Mouse (Mus musculus) hindbrain, embryonic 12.5 days (tissue): ENCODE results near the gene Fen1. TPM values are rescaled to one million over a fixed set of nuclear protein-coding genes. Genes with fewer than 3 reads are reported as not detected.

Experiments
- ATAC-seq: fragments of 200-750 bp; cut with Nextera tagmentation; 2 replicates; pipeline ENCODE4 v1.8.0; 2017; ENCODE audit warnings: moderate TSS enrichment; ENCODE audit not compliant: low FRiP score
- H3K27ac ChIP-seq: fragments of 300-500 bp; sonication (generic); 2 replicates; pipeline ENCODE4 v1.5.1; 2016; ENCODE audit warnings: mild to moderate bottlenecking
- H3K27me3 ChIP-seq: fragments of 300-500 bp; sonication (generic); 2 replicates; pipeline ENCODE4 v1.6.1; 2016; ENCODE audit warnings: mild to moderate bottlenecking
- H3K36me3 ChIP-seq: fragments of 300-500 bp; sonication (generic); 2 replicates; pipeline ENCODE4 v1.6.1; 2016; ENCODE audit warnings: mild to moderate bottlenecking
- H3K4me1 ChIP-seq: fragments of 300-500 bp; sonication (generic); 2 replicates; pipeline ENCODE4 v1.6.1; 2016
- H3K4me2 ChIP-seq: fragments of 300-500 bp; sonication (generic); replicated peaks from 2 replicates; pipeline ENCODE4 v1.6.1; 2016; ENCODE audit warnings: mild to moderate bottlenecking
- H3K4me3 ChIP-seq: fragments of 300-500 bp; sonication (generic); 2 replicates; pipeline ENCODE4 v1.5.1; 2016; ENCODE audit warnings: mild to moderate bottlenecking
- H3K9ac ChIP-seq: fragments of 300-500 bp; sonication (generic); 2 replicates; pipeline ENCODE4 v1.6.1; 2016; ENCODE audit warnings: mild to moderate bottlenecking, moderate library complexity
- H3K9me3 ChIP-seq: fragments of 300-500 bp; sonication (generic); replicated peaks from 2 replicates; pipeline ENCODE4 v1.6.1; 2016; ENCODE audit warnings: mild to moderate bottlenecking
- WGBS: fragments of 180-500 bp; shearing (Covaris S2); methylation state at CpG from one replicate; pipeline ENCODE4 v1.1.7; 2016; 5-methylcytosine and 5-hydroxymethylcytosine counted together
- polyA plus RNA-seq: library from polyadenylated mRNA; unstranded; fragments of >200 nt; fragmentation: Nextera tagmentation; extraction: Ambion mirVana; gene quantifications from 2 replicates; pipeline ENCODE4 v1.2.1, GENCODE M21; 2016

Fen1 gene
- 60.3 and 62.4 TPM in 2 replicates for polyA plus RNA-seq

- Histone ChIP-seq H3K27ac (peak within 1 kb of the TSS; percentile 73), H3K36me3 (peaks cover 49% of the 10 kb centered on the region)
These were observed at the start of gene Fen1, which contains the start of gene Tmem258 for GRCm38 (mm10) chr19:10203848-10204615. Fen1 (minus strand) TSS chr19:10204169. Tmem258 (plus strand) TSS chr19:10204014.

GRCm38 (mm10) chr19:10248128-10248527 is 44.2 kb upstream of the Fen1 start:
- H3K27ac ChIP-seq, result no peak overlapping the region
- H3K36me3 ChIP-seq, result no peaks in the 10 kb centered on the region
- ATAC-seq, result no peak
- H3K4me3 ChIP-seq, result no peak overlapping the region
- H3K9ac ChIP-seq, result no peak overlapping the region
- H3K27me3 ChIP-seq, result 0 out of 2 replicates have a peak, but pooled peaks cover 4% of the 10 kb centered on the region
- peaks cover 8% of the 10 kb centered on the region for H3K4me1 ChIP-seq
- no peaks in the 10 kb centered on the region for H3K9me3 ChIP-seq
- WGBS, result 55% methylated on average over 20 of the region's 20 CpGs
- H3K4me2 ChIP-seq, result no peak overlapping the region

More at GRCm38 (mm10) chr19:10203848-10204615, at the start of gene Fen1, which contains the start of gene Tmem258:
- peak; percentile 92 for ATAC-seq
- no peaks in the 10 kb centered on the region for H3K27me3 ChIP-seq
- peak within 1 kb of the TSS; percentile 82 for H3K4me3 ChIP-seq
- peaks cover 17% of the 10 kb centered on the region for H3K4me1 ChIP-seq
- peak within 1 kb of the TSS; percentile 80 for H3K9ac ChIP-seq
- no peaks in the 10 kb centered on the region for H3K9me3 ChIP-seq
- peak within 1 kb of the TSS; percentile 86 for H3K4me2 ChIP-seq
- WGBS, result under 1% methylated on average over 40 of the region's 40 CpGs

- Histone ChIP-seq H3K9ac (no peak overlapping the region), H3K27me3 (0 out of 2 replicates have a peak, but pooled peaks cover 4% of the 10 kb centered on the region), H3K9me3 (no peaks in the 10 kb centered on the region), H3K27ac (no peak overlapping the region), H3K36me3 (no peaks in the 10 kb centered on the region), H3K4me1 (peaks cover 12% of the 10 kb centered on the region), H3K4me2 (no peak overlapping the region), H3K4me3 (no peak overlapping the region)
- WGBS, result 45% methylated on average over 6 of the region's 6 CpGs
- ATAC-seq, result no peak
These were observed 43.2 kb upstream of the Fen1 start for GRCm38 (mm10) chr19:10247165-10247564.

DNA sequence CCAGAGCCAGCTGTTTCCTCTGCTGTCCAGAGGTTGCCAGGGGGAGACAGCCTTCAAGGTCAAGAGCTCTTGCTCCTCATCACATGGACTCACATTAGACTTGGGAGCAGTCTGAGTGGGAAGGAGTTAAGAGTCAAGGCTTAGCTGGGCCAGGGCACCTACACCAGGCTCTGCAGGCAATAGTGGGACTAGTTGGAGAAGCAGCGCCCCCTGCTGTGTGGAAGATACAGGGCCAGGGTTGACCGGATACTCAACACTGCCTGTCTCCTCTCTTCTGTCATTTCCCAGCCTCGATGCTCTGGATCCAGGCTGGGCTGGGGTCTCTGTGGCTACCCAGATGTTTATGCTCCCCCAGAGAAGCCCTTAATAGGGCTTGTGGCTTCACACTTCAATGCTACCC is 40.2 kb upstream of the Fen1 start:
- Histone ChIP-seq H3K27me3 (peaks cover 14% of the 10 kb centered on the region; the same call in 1 of the 2 replicates), H3K4me3 (no peak overlapping the region), H3K27ac (no peak overlapping the region), H3K9ac (no peak overlapping the region), H3K4me1 (peaks cover 22% of the 10 kb centered on the region), H3K4me2 (no peak overlapping the region), H3K36me3 (no peaks in the 10 kb centered on the region), H3K9me3 (no peaks in the 10 kb centered on the region)
- WGBS, result 39% methylated on average over 3 of the region's 3 CpGs
- no peak for ATAC-seq

- peaks cover 24% of the 10 kb centered on the region for H3K27me3 ChIP-seq
- no peaks in the 10 kb centered on the region for H3K36me3 ChIP-seq
- H3K4me3 ChIP-seq, result no peak overlapping the region
- WGBS, result 2% methylated on average over 8 of the region's 8 CpGs
- peaks cover 22% of the 10 kb centered on the region for H3K4me1 ChIP-seq
- no peak overlapping the region for H3K27ac ChIP-seq
- H3K9me3 ChIP-seq, result no peaks in the 10 kb centered on the region
- no peak for ATAC-seq
- H3K9ac ChIP-seq, result no peak overlapping the region
- H3K4me2 ChIP-seq, result no peak overlapping the region
These were observed 38.9 kb upstream of the Fen1 start for GRCm38 (mm10) chr19:10242916-10243315.

DNA sequence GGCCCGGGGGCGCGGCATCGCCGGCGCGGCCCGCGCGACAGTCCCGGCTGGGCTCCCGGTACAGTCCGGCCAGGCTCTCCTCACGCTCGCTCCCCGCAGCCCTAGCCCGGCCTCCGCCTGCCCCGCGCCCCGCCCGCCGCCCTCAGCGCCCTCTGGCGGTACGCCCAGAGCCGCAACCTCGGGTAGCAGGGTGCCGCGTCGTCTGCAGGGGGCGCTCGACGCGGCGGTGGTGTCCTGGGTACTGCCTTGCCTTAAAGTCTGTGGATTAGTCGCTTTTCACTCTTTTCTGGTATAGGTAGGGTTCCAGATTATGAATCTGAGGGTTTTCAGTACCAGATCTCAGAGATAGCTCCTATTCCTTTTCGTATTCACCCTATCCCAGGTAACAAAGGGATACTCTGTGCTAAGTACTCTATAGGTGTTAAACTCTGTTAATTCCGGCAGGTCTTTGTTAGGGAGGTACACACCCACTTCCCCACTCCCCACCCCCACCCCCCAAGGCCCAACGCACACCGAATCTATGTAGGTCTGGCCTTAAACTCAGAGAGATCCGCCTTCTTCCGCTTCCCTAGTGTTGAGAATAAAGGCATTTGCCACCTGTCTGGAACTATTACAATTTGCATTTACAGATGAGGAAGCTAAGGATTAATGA is 36.8 kb upstream of the Fen1 start, which contains the start of gene Myrf:
Myrf (minus strand) TSS at position 95 of the 652 bp plus-strand sequence.
- peak within 1 kb of the TSS; percentile 58 for H3K9ac ChIP-seq
- peak within 1 kb of the TSS; percentile 46 for H3K4me3 ChIP-seq
- H3K27ac ChIP-seq, result no peak within 1 kb of the TSS
- peaks cover 24% of the 10 kb centered on the region for H3K27me3 ChIP-seq
- H3K4me2 ChIP-seq, result peak within 1 kb of the TSS; percentile 75
- H3K4me1 ChIP-seq, result peaks cover 15% of the 10 kb centered on the region
- H3K9me3 ChIP-seq, result no peaks in the 10 kb centered on the region
- 10% methylated on average over 42 of the region's 43 CpGs for WGBS
- peak; percentile 73 for ATAC-seq
- H3K36me3 ChIP-seq, result no peaks in the 10 kb centered on the region

DNA sequence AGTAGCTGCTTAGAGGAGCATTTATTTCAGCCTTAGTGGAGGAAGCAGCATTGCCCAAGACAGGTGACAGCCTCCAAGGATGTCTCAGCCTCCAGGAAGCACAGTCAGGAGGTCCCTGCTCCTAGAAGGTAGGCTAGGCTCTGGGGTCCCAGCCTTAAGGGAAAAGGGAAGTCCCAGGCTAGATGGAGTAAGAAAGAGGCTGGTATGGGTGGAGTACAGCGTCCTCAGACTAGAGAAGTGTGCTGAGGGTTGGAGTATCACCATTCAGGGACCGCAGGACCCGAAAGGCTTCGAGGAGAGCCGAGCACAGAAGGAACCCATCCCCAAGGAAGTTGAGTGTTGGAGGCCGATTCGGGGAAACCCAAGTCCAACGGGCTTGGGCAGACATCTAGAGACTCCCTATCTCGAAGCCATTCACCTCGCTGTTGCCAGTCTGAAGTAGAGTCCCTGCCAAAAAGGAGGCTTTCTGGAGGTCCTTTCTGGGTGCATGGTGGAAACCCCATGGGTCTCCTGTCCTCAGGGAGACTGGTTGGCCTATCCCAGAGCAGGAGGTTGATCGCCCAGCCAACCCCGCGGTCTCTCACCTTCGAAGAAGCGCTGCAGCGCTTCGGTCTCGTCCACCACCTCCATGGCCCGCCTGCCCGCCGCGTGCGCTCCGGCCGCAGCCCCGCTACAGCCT is 36.1 kb upstream of the Fen1 start:
- peaks cover 24% of the 10 kb centered on the region for H3K27me3 ChIP-seq
- WGBS, result 3% methylated on average over 25 of the region's 26 CpGs
- H3K27ac ChIP-seq, result no peak overlapping the region
- H3K9me3 ChIP-seq, result no peaks in the 10 kb centered on the region
- H3K4me2 ChIP-seq, result peak overlapping the region; percentile 75
- peak overlapping the region; percentile 46 for H3K4me3 ChIP-seq
- peaks cover 15% of the 10 kb centered on the region for H3K4me1 ChIP-seq
- H3K36me3 ChIP-seq, result no peaks in the 10 kb centered on the region
- ATAC-seq, result 0 out of 2 replicates have a peak, but pooled peaks have one; percentile 36
- peak overlapping the region; percentile 58 for H3K9ac ChIP-seq

- Histone ChIP-seq H3K4me1 (peaks cover 15% of the 10 kb centered on the region), H3K36me3 (no peaks in the 10 kb centered on the region), H3K27ac (no peak overlapping the region), H3K27me3 (peaks cover 24% of the 10 kb centered on the region), H3K4me2 (no peak overlapping the region), H3K4me3 (no peak overlapping the region), H3K9me3 (no peaks in the 10 kb centered on the region), H3K9ac (no peak overlapping the region)
- 38% methylated on average over 2 of the region's 2 CpGs for WGBS
- ATAC-seq, result no peak
These were observed 35.5 kb upstream of the Fen1 start for GRCm38 (mm10) chr19:10239419-10239818.

DNA sequence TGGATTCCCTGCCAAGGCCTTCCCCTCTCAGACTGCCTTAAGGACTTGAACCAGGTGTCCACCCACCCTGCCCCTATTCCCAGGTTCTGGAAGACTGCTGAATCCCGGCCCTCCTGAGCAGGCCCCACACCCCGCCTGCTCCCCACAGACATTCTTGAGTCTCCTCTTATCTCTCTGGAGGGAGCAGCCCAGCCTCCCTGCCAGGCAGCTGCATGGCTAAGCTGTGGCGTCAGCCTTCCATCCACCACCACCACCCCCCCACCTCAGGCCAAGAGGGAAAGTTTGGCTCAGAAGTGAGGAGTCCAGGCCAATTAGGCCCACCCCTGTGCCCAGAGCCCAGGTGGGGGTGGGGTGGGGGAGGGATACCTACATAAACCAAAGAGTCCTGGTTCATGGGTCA is 34.5 kb upstream of the Fen1 start:
- Histone ChIP-seq H3K9me3 (no peaks in the 10 kb centered on the region), H3K4me3 (no peak overlapping the region), H3K4me1 (peaks cover 15% of the 10 kb centered on the region), H3K4me2 (no peak overlapping the region), H3K9ac (no peak overlapping the region), H3K36me3 (no peaks in the 10 kb centered on the region), H3K27ac (no peak overlapping the region), H3K27me3 (peaks cover 24% of the 10 kb centered on the region)
- no peak for ATAC-seq
- WGBS, result 72% methylated on average over 3 of the region's 3 CpGs

DNA sequence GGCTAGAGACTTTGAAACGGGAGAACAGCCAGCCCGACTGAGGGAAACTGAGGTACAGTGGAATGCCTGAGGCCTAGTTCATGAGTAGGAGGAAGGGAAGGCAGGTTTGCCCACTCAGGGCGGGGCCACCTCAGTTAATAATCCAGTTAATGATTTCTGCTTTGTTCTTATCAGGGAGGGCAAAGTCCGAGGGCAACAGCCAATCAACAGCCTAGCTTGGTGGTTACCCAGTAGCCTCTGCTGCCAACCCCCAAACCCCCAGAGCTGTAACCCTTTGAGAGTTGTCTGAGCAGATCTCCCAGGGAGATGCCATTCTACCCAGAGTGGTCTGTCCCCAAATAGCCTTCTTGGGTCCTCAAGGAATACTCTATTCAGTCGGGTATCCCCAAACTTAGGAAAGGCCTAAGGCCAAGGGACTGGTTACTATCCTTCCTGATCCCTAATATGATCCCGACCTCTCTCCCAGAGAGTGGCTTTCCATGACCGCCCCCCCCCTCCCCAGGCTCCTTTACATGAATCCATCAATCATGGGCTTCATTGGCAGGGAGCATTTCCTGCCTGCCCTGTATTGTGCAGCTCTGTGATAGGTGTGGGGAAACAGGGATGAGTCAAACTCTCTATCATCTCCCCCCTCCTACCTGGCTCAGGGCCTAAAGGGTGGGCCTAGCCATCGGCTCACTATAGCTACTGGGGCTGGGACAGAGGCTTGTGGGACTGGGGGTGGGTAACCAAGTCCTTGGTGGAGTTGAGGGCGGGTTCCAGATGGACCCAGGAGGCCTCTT is 32.0 kb upstream of the Fen1 start:
- 81% methylated on average over 9 of the region's 9 CpGs for WGBS
- no peaks in the 10 kb centered on the region for H3K9me3 ChIP-seq
- peaks cover 38% of the 10 kb centered on the region for H3K27me3 ChIP-seq
- H3K9ac ChIP-seq, result no peak overlapping the region
- ATAC-seq, result no peak
- peaks cover 22% of the 10 kb centered on the region for H3K4me1 ChIP-seq
- H3K27ac ChIP-seq, result no peak overlapping the region
- H3K36me3 ChIP-seq, result no peaks in the 10 kb centered on the region
- no peak overlapping the region for H3K4me3 ChIP-seq
- H3K4me2 ChIP-seq, result no peak overlapping the region

DNA sequence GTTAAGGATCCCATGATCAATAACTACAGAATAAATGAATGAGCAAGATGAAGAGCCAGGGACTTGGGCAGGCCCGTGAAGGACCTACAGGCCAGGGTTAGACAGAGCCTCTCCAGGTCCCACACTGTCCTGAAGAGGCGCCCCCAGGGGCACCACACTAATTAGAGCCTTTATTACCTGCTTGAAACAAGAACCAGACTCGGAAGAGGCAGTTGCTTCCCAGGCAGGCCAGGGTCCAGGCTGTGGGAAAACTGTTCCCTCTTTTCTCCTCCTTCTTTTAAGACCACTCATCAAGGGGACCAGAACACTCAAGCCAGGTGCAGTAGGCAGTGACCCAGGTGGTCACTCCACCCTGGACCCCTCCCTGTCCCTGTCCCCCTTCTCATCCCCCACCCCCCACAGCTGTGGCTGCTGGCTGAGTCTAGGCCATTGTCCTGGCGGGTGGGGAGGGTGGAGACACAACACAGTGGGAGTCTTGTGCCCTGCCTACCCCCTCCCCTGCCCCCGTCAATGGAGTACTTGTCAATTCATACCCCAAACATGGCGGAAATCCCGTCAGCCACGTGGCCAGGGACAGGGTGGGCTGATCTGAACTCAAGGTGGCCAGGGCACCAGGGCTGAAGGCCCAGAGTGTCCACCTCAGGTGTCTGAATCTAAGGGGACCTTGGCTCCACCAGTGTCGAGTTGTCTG is 28.5 kb upstream of the Fen1 start:
- no peak overlapping the region for H3K4me3 ChIP-seq

More for the DNA sequence above, 28.5 kb upstream of the Fen1 start:
- no peaks in the 10 kb centered on the region for H3K9me3 ChIP-seq
- peaks cover 21% of the 10 kb centered on the region for H3K27me3 ChIP-seq
- H3K4me2 ChIP-seq, result no peak overlapping the region
- WGBS, result 30% methylated on average over 9 of the region's 9 CpGs
- H3K4me1 ChIP-seq, result peaks cover 15% of the 10 kb centered on the region
- no peak overlapping the region for H3K9ac ChIP-seq
- ATAC-seq, result no peak
- no peaks in the 10 kb centered on the region for H3K36me3 ChIP-seq
- no peak overlapping the region for H3K27ac ChIP-seq
